Mouse (Mus musculus) brain, embryonic 14.5 days (tissue): ENCODE data around the gene Actr2.

Experiments used
- CTCF ChIP-seq: fragments of 200-500 bp; IDR thresholded peaks from 2 replicates; pipeline ENCODE4 v1.5.1; 2012; ENCODE audit warnings: inconsistent platforms, mild to moderate bottlenecking, moderate library complexity, borderline replicate concordance; ENCODE audit not compliant: insufficient read depth, insufficient read length; ENCODE audit errors: extremely low read depth
- POLR2A ChIP-seq: fragments of 200-500 bp; IDR thresholded peaks from 2 replicates; pipeline ENCODE4 v1.6.1; 2012; ENCODE audit warnings: mild to moderate bottlenecking, inconsistent platforms, borderline replicate concordance; ENCODE audit not compliant: poor library complexity, insufficient read depth, insufficient read length, severe bottlenecking; ENCODE audit errors: extremely low read depth

GRCm38 (mm10) chr11:20126673-20127516 is 14.2 kb upstream of the Actr2 start:
- TF ChIP-seq CTCF, result no peak
- no peak for TF ChIP-seq POLR2A
